Mouse (Mus musculus): Measurements from ENCODE around the gene Gm49380. TPM values are rescaled to one million over a fixed set of nuclear protein-coding genes. Genes with fewer than 3 reads are reported as not detected.
A peak's percentile ranks its signal among the peaks of the same experiment; 100 is the strongest.
"Not testable (repeated sequence)": the region's sequence is repeated elsewhere in the genome, so short reads cannot be mapped to it uniquely, and the experiment has no call there.

The Gm49380 gene
- total RNA-seq, 2 experiments from 2014 or later, result not detected

- ATAC-seq (replicated peaks; ENCODE audit: poor library complexity), result peak; percentile 77
These were observed 12.5 kb upstream of the Gm49380 start for GRCm38 (mm10) chr9:44125546-44126428.

GRCm38 (mm10) chr9:44125026-44125425 lies 11.7 kb upstream of the Gm49380 start:
- ATAC-seq (replicated peaks; ENCODE audit: poor library complexity), result no peak

GRCm38 (mm10) chr9:44124317-44124716 lies 11.0 kb upstream of the Gm49380 start:
- ATAC-seq (replicated peaks; ENCODE audit: poor library complexity), result peak; percentile 60

- no peak for ATAC-seq (replicated peaks; ENCODE audit: poor library complexity)
These were observed 6.7 kb upstream of the Gm49380 start for GRCm38 (mm10) chr9:44119948-44120465.

- peak; percentile 75 for ATAC-seq (replicated peaks; ENCODE audit: poor library complexity)
These were observed 5.7 kb upstream of the Gm49380 start for GRCm38 (mm10) chr9:44119011-44119410.

- ATAC-seq (replicated peaks; ENCODE audit: poor library complexity), result no peak
These were observed 2.9 kb upstream of the Gm49380 start for GRCm38 (mm10) chr9:44116182-44116581.

GRCm38 (mm10) chr9:44115599-44115998 lies 2.3 kb upstream of the Gm49380 start:
- no peak for ATAC-seq (replicated peaks; ENCODE audit: poor library complexity)

GRCm38 (mm10) chr9:44114453-44114852 lies 1.2 kb upstream of the Gm49380 start:
- ATAC-seq (replicated peaks; ENCODE audit: poor library complexity), result no peak

GRCm38 (mm10) chr9:44111909-44112308 lies 1.4 kb downstream of the Gm49380 start:
- ATAC-seq (replicated peaks; ENCODE audit: poor library complexity), result not testable (repeated sequence)

GRCm38 (mm10) chr9:44109360-44110095 lies 3.8 kb downstream of the Gm49380 start:
- peak; percentile 26; the same call in 1 of the 2 replicates for ATAC-seq (replicated peaks; ENCODE audit: poor library complexity)

GRCm38 (mm10) chr9:44108269-44109055 lies 4.8 kb downstream of the Gm49380 start:
- no peak for ATAC-seq (replicated peaks; ENCODE audit: poor library complexity)

GRCm38 (mm10) chr9:44107557-44108179 lies 5.6 kb downstream of the Gm49380 start:
- no peak for ATAC-seq (replicated peaks; ENCODE audit: poor library complexity)

- ATAC-seq (replicated peaks; ENCODE audit: poor library complexity), result no peak
These were observed 6.2 kb downstream of the Gm49380 start, which contains the start of gene C1qtnf5 for GRCm38 (mm10) chr9:44107110-44107509. Gene C1qtnf5 (plus strand): TSS chr9:44107245.

- no peak for ATAC-seq (replicated peaks; ENCODE audit: poor library complexity)
These were observed 6.7 kb downstream of the Gm49380 start for GRCm38 (mm10) chr9:44106596-44106995.

GRCm38 (mm10) chr9:44106182-44106581 lies 7.1 kb downstream of the Gm49380 start:
- ATAC-seq (replicated peaks; ENCODE audit: poor library complexity), result no peak

GRCm38 (mm10) chr9:44105781-44106180 lies 7.5 kb downstream of the Gm49380 start:
- no peak for ATAC-seq (replicated peaks; ENCODE audit: poor library complexity)

- peak; percentile 23; the same call in 1 of the 2 replicates for ATAC-seq (replicated peaks; ENCODE audit: poor library complexity)
These were observed 8.4 kb downstream of the Gm49380 start for GRCm38 (mm10) chr9:44104881-44105280.

GRCm38 (mm10) chr9:44101490-44101889 lies 11.8 kb downstream of the Gm49380 start, which contains the start of gene Mfrp:
Gene Mfrp (plus strand): TSS chr9:44101729.
- ATAC-seq (replicated peaks; ENCODE audit: poor library complexity), result no peak

- no peak for ATAC-seq (replicated peaks; ENCODE audit: poor library complexity)
These were observed 16.8 kb downstream of the Gm49380 start for GRCm38 (mm10) chr9:44096536-44096935.

- ATAC-seq (replicated peaks; ENCODE audit: poor library complexity), result no peak
These were observed 17.5 kb downstream of the Gm49380 start for GRCm38 (mm10) chr9:44095781-44096180.

All from megakaryocyte progenitor cell, adult 5-6 weeks (primary cell).